Comparison of ENCODE assay signal across 29 mouse cellular contexts in the genomic region with DNA sequence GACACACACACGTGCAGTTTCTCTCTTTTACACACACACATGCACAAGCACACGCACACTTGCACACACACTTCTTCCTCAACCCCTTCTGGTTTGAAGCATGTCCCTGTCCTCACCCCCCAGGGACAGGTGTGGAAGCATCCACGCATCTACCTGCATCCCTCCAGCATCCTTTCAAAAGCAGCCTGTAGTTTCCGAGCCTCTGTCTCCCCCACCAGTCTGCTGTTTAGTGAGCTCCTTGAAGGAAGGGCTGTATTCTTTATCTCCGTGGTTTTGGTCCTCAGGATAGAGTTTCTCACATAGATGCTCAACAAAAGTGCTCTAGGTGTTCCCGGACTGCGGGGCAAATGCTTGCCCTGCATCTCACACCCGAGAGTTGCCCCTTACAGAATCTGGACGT. TPM values are rescaled to one million over a fixed set of nuclear protein-coding genes. Genes with fewer than 3 reads are reported as not detected.
DNase-seq lines count a peak whose midpoint lies in the region; ATAC-seq and TF ChIP-seq lines count a peak whose summit lies in the region.
"Had no signal": no experiment of that assay in that cellular context is flagged by ENCODE, and none has a peak within 500 bp of the region (broad histone marks: within the 10 kb centered on the region; RNA-seq: fewer than 3 reads in every experiment).

No protein-coding gene starts in this region.

- DNase-seq in cerebellum, adult 9-11 months: peak; percentile 39
- DNase-seq in cerebellum, postnatal 36 days: no peak
- peak; percentile 28 for DNase-seq in hindbrain, postnatal 0 days (ENCODE audit: low spot score)
- peak; percentile 28 for DNase-seq in midbrain, postnatal 0 days (ENCODE audit: low spot score)
- DNase-seq in layer of hippocampus, adult 2 months (ENCODE audit: low spot score in 2 of 2): no peak
- DNase-seq: adrenal gland, postnatal 25 days; B cell, adult 2 months; gastrocnemius, postnatal 14 days; heart, postnatal 10 days; kidney, adult 18-20 months; lung, embryonic 14.5 days; lung, postnatal 14 days; right cerebral cortex, postnatal 4 days; thymus, postnatal 4 days had no signal

- ATAC-seq in hindbrain, postnatal 0 days: no peak
- ATAC-seq in hindbrain, embryonic 12.5 days (ENCODE audit: low FRiP score): no peak
- no peak for ATAC-seq in midbrain, postnatal 0 days (ENCODE audit: low FRiP score)
- no peak for ATAC-seq in midbrain, embryonic 16.5 days

- no peaks in the 10 kb centered on the region for H3K9me3 ChIP-seq in hindbrain, postnatal 0 days (ENCODE audit: low read length)
- H3K9me3 ChIP-seq in hindbrain, embryonic 12.5 days (replicated peaks): no peaks in the 10 kb centered on the region
- H3K9me3 ChIP-seq in midbrain, postnatal 0 days (ENCODE audit: low read length): no peaks in the 10 kb centered on the region
- H3K9me3 ChIP-seq in midbrain, embryonic 16.5 days (replicated peaks; ENCODE audit: control insufficient read depth, low read length, poor library complexity, severe bottlenecking): no peaks in the 10 kb centered on the region
- H3K9me3 ChIP-seq: embryonic facial prominence, embryonic 13.5 days; forebrain, embryonic 10.5 days; heart, embryonic 13.5 days; hindbrain, embryonic 15.5 days; kidney, embryonic 15.5 days; limb, embryonic 13.5 days; neural tube, embryonic 15.5 days had no signal

- peaks cover 3% of the 10 kb centered on the region; the same call in 1 of the 2 replicates for H3K4me1 ChIP-seq in hindbrain, postnatal 0 days (ENCODE audit: insufficient read depth, low read length)
- peaks cover 24% of the 10 kb centered on the region for H3K4me1 ChIP-seq in hindbrain, embryonic 12.5 days
- H3K4me1 ChIP-seq in midbrain, postnatal 0 days (ENCODE audit: insufficient read depth, low read length): peaks cover 12% of the 10 kb centered on the region; the same call in 1 of the 2 replicates
- peaks cover 44% of the 10 kb centered on the region for H3K4me1 ChIP-seq in midbrain, embryonic 16.5 days (ENCODE audit: control insufficient read depth, insufficient read depth, low read length)
- H3K4me1 ChIP-seq: heart, embryonic 13.5 days; kidney, embryonic 15.5 days; limb, embryonic 13.5 days had no signal

- 73% methylated on average over 9 of the region's 9 CpGs for WGBS in hindbrain, postnatal 0 days
- 83% methylated on average over 9 of the region's 9 CpGs for WGBS in hindbrain, embryonic 12.5 days
- WGBS in midbrain, postnatal 0 days: 73% methylated on average over 9 of the region's 9 CpGs
- WGBS in midbrain, embryonic 16.5 days: 76% methylated on average over 9 of the region's 9 CpGs

- H3K27me3 ChIP-seq in hindbrain, postnatal 0 days (ENCODE audit: insufficient read depth, low read length): no peaks in the 10 kb centered on the region
- H3K27me3 ChIP-seq in hindbrain, embryonic 12.5 days: peaks cover 27% of the 10 kb centered on the region
- H3K27me3 ChIP-seq in midbrain, postnatal 0 days (ENCODE audit: insufficient read depth, low read length): no peaks in the 10 kb centered on the region
- H3K27me3 ChIP-seq in midbrain, embryonic 16.5 days (ENCODE audit: control insufficient read depth, insufficient read depth, low read depth, low read length): no peaks in the 10 kb centered on the region
- H3K27me3 ChIP-seq: hindbrain, embryonic 15.5 days had no signal

- H3K4me3 ChIP-seq in hindbrain, postnatal 0 days (ENCODE audit: low read length): no peak overlapping the region
- H3K4me3 ChIP-seq in hindbrain, embryonic 12.5 days: no peak overlapping the region
- H3K4me3 ChIP-seq in midbrain, postnatal 0 days (ENCODE audit: low read depth, low read length): no peak overlapping the region
- no peak overlapping the region for H3K4me3 ChIP-seq in midbrain, embryonic 16.5 days (ENCODE audit: low read depth, low read length)
- H3K4me3 ChIP-seq in layer of hippocampus, adult 2 months: no peak overlapping the region
- H3K4me3 ChIP-seq: embryonic facial prominence, embryonic 13.5 days; forebrain, embryonic 10.5 days; heart, embryonic 13.5 days; hindbrain, embryonic 15.5 days; kidney, embryonic 15.5 days; left cerebral cortex, adult 2 months; limb, embryonic 13.5 days; neural tube, embryonic 15.5 days had no signal

- no peak overlapping the region for H3K27ac ChIP-seq in hindbrain, postnatal 0 days
- H3K27ac ChIP-seq in hindbrain, embryonic 12.5 days: no peak overlapping the region
- no peak overlapping the region for H3K27ac ChIP-seq in midbrain, postnatal 0 days (ENCODE audit: low read depth, low read length)
- no peak overlapping the region for H3K27ac ChIP-seq in midbrain, embryonic 16.5 days (ENCODE audit: low read length)
- H3K27ac ChIP-seq in layer of hippocampus, adult 2 months: no peak overlapping the region
- H3K27ac ChIP-seq: embryonic facial prominence, embryonic 13.5 days; forebrain, embryonic 10.5 days; heart, embryonic 13.5 days; hindbrain, embryonic 15.5 days; kidney, embryonic 15.5 days; left cerebral cortex, adult 2 months; limb, embryonic 13.5 days; liver, embryonic 14.5 days; neural tube, embryonic 15.5 days; stomach, postnatal 0 days had no signal

- no peak overlapping the region for H3K9ac ChIP-seq in hindbrain, postnatal 0 days (replicated peaks; ENCODE audit: low read length)
- H3K9ac ChIP-seq in hindbrain, embryonic 12.5 days: no peak overlapping the region
- no peak overlapping the region for H3K9ac ChIP-seq in midbrain, postnatal 0 days (replicated peaks; ENCODE audit: low read length, poor library complexity, severe bottlenecking)
- H3K9ac ChIP-seq in midbrain, embryonic 16.5 days (ENCODE audit: low read depth, low read length): no peak overlapping the region
- H3K9ac ChIP-seq: embryonic facial prominence, embryonic 13.5 days; heart, embryonic 13.5 days; hindbrain, embryonic 15.5 days; kidney, embryonic 15.5 days; limb, embryonic 13.5 days; liver, embryonic 14.5 days; lung, embryonic 14.5 days; neural tube, embryonic 15.5 days had no signal

- TF ChIP-seq CTCF in hindbrain, postnatal 0 days (IDR thresholded peaks at IDR 0.05; ENCODE audit: low read depth): peak; percentile 26; the same call in 1 of the 2 replicates
- TF ChIP-seq CTCF in midbrain, postnatal 0 days (IDR thresholded peaks at IDR 0.05): peak; percentile 57
- no peak for TF ChIP-seq CTCF in layer of hippocampus, adult 2 months (conservative IDR thresholded peaks at IDR 0.05)

- H3K4me2 ChIP-seq in hindbrain, postnatal 0 days (ENCODE audit: low read depth, low read length): no peak overlapping the region
- H3K4me2 ChIP-seq in hindbrain, embryonic 12.5 days (replicated peaks): no peak overlapping the region
- H3K4me2 ChIP-seq in midbrain, postnatal 0 days (ENCODE audit: low read depth, low read length, poor library complexity, severe bottlenecking): no peak overlapping the region
- H3K4me2 ChIP-seq in midbrain, embryonic 16.5 days (ENCODE audit: low read length): no peak overlapping the region
- H3K4me2 ChIP-seq: embryonic facial prominence, embryonic 13.5 days; heart, embryonic 13.5 days; hindbrain, embryonic 15.5 days; kidney, embryonic 15.5 days; limb, embryonic 13.5 days; lung, embryonic 14.5 days; neural tube, embryonic 15.5 days had no signal

- no peaks in the 10 kb centered on the region for H3K36me3 ChIP-seq in hindbrain, postnatal 0 days (ENCODE audit: insufficient read depth, low read length)
- H3K36me3 ChIP-seq in hindbrain, embryonic 12.5 days: no peaks in the 10 kb centered on the region
- H3K36me3 ChIP-seq in midbrain, postnatal 0 days (ENCODE audit: insufficient read depth, low read length): peaks cover 3% of the 10 kb centered on the region; the same call in 1 of the 2 replicates
- no peaks in the 10 kb centered on the region for H3K36me3 ChIP-seq in midbrain, embryonic 16.5 days (ENCODE audit: control insufficient read depth, insufficient read depth, low read length)
- H3K36me3 ChIP-seq: embryonic facial prominence, embryonic 13.5 days; forebrain, embryonic 10.5 days; heart, embryonic 13.5 days; hindbrain, embryonic 15.5 days; kidney, embryonic 15.5 days; limb, embryonic 13.5 days; neural tube, embryonic 15.5 days had no signal

RNA-seq across cellular contexts. Expression of gene Ephb1, which starts 9.4 kb away (rescaled TPM):
- total RNA-seq in hindbrain, postnatal 0 days (2014; rRNA removed): 50.3 and 60.1 TPM in 2 replicates
- 34.7 and 39.6 TPM in 2 replicates for polyA plus RNA-seq in hindbrain, postnatal 0 days (2015; fragmentation: Nextera tagmentation; extraction: Ambion mirVana)
- polyA plus RNA-seq in hindbrain, embryonic 12.5 days (2016; fragmentation: Nextera tagmentation; extraction: Ambion mirVana): 28.1 and 30.2 TPM in 2 replicates
- total RNA-seq in midbrain, postnatal 0 days (2014; rRNA removed): 85.9 and 99.8 TPM in 2 replicates
- polyA plus RNA-seq in midbrain, postnatal 0 days (2015; fragmentation: Nextera tagmentation; extraction: Ambion mirVana): 67.7 and 69.4 TPM in 2 replicates
- 68.5 and 80.1 TPM in 2 replicates for polyA plus RNA-seq in midbrain, embryonic 16.5 days (2015; fragmentation: Nextera tagmentation; extraction: Ambion mirVana)
- 10 to 100 TPM; 23.5 to 26.3 TPM for total RNA-seq in layer of hippocampus, adult 2 months (2021)
- total RNA-seq: common myeloid progenitor, adult 5-6 weeks; granulocyte monocyte progenitor cell, adult 5-6 weeks; hematopoietic stem cell, adult 5-6 weeks had no signal

Comparison
In these comparisons a context has a peak if more than half of its experiments do, and no peak if none do; other contexts are left out.
1. DNase-seq: peak in cerebellum, adult 9-11 months (single experiment), hindbrain, postnatal 0 days (single experiment) and midbrain, postnatal 0 days (single experiment); none in cerebellum, postnatal 36 days (0 of 2) and layer of hippocampus, adult 2 months (0 of 2).